Mouse (Mus musculus) left cerebral cortex, adult 2 months (tissue): ENCODE measurements around the gene Cep104. TPM values are rescaled to one million over a fixed set of nuclear protein-coding genes. Genes with fewer than 3 reads are reported as not detected.

ENCODE experiments used
- DNase-seq, 2 experiments: peaks; one replicate each; pipeline ENCODE4 v3.0.0; 2021 to 2022; ENCODE audit warnings: low spot score in 2 of 2, mixed read lengths in 1 of 2; ENCODE audit errors: extremely low spot score in 1 of 2
- H3K27ac ChIP-seq: fragments of 200-600 bp; 2 replicates; pipeline ENCODE4 v1.8.1; 2022
- H3K4me3 ChIP-seq: fragments of 200-600 bp; 2 replicates; pipeline ENCODE4 v1.8.1; 2022
- CTCF ChIP-seq: fragments of 200-600 bp; IDR thresholded peaks from 2 replicates; pipeline ENCODE4 v1.8.1; 2022; ENCODE audit warnings: antibody characterized with exemption, mild to moderate bottlenecking, moderate library complexity
- intact Hi-C: fragments of 180-260 bp; cut with DNase I; formaldehyde crosslinking; loops from one replicate; pipeline ENCODE4 v1.15.1; 2025
- total RNA-seq, 2 experiments: library from RNA; stranded (reverse); gene quantifications; 2 replicates each; pipeline ENCODE4 v1.2.3; 2021

Cep104 gene
- total RNA-seq, 2 experiments from 2014 or later, result 33.6 to 34.4 TPM

DNA sequence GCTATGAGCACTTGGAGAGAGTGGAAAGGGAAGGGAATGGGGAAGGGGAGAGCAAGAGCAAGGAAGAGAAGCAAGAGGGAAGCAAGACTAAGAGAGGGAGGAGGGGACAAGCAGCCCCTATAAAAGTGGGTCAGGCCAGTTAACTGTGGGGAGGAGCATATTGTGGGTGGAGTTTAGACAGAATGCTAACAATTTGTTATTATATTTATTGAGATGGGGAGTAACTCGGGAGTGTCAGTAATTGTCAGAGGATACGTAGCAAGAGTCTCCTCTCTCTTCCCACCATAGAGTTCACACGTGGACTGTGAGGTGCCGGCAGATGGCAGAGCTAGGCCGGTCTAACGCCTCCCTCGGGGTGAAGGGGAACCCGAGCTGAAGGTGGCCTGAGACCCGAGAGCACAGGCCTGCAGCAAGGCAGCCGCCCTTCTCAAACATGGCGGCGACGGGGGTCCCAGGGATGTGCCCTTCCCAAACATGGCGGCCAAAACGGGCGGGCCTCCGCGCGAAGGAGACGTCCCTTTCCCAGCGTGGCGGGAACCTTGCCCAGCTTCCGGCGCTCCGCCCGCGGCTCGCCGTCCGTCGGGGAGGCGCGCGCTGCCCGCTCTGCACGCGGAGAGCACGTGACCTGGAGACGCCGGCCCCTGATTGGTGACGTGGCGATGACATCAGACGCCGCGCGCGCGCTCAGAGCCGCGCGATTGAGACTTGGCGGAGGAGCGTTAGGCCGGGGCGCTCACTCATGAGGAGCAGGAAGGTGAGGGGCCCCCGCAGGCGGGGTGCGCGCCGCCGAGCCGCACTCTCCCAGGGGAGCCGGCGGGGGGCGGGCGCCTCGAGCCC lies 18.2 kb upstream of the Cep104 start, which contains the start of gene A430005L14Rik:
Gene A430005L14Rik, plus strand, starts transcription at position 669 of the 837 bp plus-strand sequence.
- Histone ChIP-seq H3K4me3 (peak within 1 kb of the TSS; percentile 81), H3K27ac (peak within 1 kb of the TSS; percentile 94)
- intact Hi-C loops, result loop anchor here (1.0 kb wide), 1 partner anchor 18 kb away; no protein-coding TSS in a partner anchor
- DNase-seq, result peak; percentile 98
- no peak; the same call in 1 of the 2 replicates for TF ChIP-seq CTCF

DNA sequence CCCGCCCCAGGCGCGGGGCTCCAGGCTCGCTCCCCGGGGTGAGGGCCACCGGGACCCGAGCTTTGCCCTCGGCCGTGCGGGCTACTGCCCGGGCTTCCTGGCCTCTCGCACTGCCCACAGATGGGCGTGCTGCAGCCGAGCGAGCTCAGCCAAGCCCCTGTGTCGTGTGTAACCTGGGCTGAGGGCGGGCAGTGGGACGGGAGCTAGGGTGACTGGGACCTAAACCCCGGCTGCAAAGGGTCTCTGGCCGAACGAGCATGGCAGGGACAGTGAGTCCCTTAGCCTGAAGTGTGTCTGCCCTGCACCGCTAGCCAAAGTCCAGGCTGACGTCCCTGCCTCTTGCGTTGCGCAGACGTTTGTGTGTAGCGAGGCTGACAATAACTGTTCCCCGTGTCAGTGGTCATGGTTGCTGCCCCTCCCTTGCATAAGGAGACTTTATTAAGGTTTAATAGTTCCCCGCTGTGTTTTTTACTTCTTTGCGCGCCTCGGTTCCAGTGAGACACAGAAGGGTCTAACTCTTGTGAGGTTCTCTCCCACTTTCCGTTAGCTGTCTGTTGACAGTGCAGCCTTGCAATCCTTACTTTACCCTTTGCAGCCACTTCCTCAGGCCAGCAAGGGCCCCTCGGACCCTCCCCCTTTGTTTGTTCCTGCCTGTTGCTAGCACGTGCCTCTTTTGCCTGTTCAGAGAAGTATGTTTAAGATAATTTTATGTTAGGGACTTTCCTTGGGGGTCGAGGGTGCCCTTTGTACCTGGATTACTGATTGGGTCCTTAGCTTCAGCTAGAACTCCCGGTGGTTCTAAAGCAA lies 17.3 kb upstream of the Cep104 start:
- intact Hi-C loops, result loop anchor here (1.0 kb wide), 1 partner anchor 17 kb away; no protein-coding TSS in a partner anchor
- no peak for DNase-seq
- TF ChIP-seq CTCF, result no peak
- Histone ChIP-seq H3K27ac (peak overlapping the region; percentile 76), H3K4me3 (peak overlapping the region; percentile 81)

DNA sequence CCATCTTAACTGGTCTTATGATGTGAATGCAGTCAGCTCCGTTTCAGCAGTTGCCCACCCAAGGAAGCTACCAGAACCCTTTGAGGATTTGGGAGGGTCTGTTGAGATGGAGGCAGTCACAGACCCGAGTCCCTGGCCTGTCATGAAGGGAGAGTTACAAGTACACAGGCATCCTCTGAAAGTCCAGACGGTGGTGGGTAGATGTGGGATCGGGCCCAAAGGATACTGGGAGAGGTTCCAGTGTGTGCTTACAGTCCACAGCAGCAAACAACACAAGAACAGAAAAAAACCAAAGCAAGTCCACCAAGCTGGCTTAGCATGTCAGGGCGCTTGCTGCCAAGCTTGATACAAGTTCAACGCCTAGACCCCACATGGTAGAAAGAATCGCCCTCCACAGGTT lies 12.4 kb upstream of the Cep104 start:
- intact Hi-C loops, result no loop called here
- no peak for TF ChIP-seq CTCF
- Histone ChIP-seq H3K27ac (peak overlapping the region; percentile 21; the same call in 1 of the 2 replicates), H3K4me3 (no peak overlapping the region)
- peak in 1 of 2 experiments; percentile 56 for DNase-seq

DNA sequence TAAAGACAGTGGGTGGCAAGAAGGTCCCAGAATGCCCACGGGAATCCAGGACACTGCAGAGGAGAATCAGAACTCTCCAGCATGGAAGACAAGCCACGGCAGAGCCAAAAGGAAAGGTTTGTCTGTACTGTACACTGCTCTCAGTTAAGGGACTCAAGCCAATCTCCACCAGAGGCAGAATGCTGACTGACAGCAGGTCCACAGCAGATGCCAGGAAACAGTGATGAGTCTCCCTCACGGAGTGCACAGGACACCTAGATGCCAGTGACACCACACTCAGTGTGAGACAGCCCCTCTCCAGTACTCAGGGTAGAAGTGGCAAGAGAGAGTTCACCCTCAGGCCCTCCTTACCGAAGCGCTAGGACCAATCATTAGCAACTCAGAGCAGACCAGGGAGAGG lies 8.3 kb upstream of the Cep104 start:
- intact Hi-C loops, result no loop called here
- Histone ChIP-seq H3K27ac (no peak overlapping the region), H3K4me3 (no peak overlapping the region)
- no peak for DNase-seq
- TF ChIP-seq CTCF, result no peak

DNA sequence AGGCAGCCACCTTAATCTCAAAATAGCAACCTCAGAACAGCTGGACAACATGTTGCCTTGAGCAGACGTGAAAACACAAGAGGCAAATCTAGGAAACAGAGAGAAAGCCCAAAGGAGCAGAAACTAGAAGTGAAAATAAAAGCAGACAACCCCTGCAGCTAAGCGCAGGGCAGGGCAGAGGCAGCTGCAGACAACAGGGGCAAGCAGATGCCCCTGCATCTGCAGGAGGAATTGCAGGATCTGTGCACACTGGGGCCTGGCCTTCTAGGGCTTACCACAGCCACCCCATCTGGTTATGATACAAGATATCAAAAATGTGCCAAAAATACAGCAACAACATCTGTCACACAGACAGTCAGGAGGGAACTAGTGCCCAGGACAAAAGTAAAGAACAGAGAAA lies 7.4 kb upstream of the Cep104 start:
- H3K27ac ChIP-seq, result no peak overlapping the region
- TF ChIP-seq CTCF, result no peak
- intact Hi-C loops, result no loop called here
- no peak for DNase-seq
- H3K4me3 ChIP-seq, result no peak overlapping the region

DNA sequence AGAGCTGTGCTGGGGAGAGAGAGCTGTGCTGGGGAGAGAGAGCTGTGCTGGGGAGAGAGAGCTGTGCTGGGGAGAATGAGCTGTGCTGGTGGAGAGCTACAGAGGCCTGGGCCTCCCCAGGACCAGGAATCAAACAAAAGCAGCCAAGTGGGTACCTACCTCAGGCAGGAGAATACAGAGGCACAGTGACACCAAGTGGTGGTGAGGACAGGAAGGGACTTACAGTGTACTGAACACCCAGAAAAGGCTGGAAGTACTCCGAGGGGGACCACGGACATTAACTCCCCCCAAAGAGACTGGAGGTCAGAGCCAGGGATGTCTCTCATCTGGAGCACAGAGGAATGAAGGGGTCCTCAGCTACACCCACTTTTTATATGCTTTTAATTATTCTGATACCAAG lies 6.9 kb upstream of the Cep104 start:
- H3K4me3 ChIP-seq, result no peak overlapping the region
- no peak for DNase-seq
- no peak overlapping the region for H3K27ac ChIP-seq
- intact Hi-C loops, result no loop called here
- TF ChIP-seq CTCF, result peak; percentile 12

DNA sequence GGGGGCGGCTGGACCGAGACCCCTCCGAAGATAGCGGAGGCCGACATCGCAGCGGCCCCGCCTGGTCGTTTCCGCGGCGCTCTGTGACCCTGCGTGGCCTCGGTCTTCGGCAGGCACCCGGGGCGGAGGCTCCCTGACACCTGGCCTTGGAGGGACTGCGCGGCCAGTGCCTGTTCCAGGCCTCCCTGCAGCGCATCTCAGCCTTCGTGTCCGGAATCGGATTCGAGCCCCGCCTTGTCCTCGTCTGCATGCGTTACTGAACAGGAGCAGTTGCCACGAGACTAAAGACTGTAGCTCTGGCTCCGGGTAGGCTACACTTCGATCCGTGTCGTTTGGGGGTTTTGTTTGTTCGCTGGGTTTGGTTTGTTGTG lies 283 bp downstream of the Cep104 start:
- TF ChIP-seq CTCF, result no peak
- no peak for DNase-seq
- Histone ChIP-seq H3K27ac (peak overlapping the region; percentile 95), H3K4me3 (peak overlapping the region; percentile 77)
- intact Hi-C loops, result loop anchor here (1.0 kb wide), 1 partner anchor 36 kb away; the partner anchor contains the start of gene Lrrc47

DNA sequence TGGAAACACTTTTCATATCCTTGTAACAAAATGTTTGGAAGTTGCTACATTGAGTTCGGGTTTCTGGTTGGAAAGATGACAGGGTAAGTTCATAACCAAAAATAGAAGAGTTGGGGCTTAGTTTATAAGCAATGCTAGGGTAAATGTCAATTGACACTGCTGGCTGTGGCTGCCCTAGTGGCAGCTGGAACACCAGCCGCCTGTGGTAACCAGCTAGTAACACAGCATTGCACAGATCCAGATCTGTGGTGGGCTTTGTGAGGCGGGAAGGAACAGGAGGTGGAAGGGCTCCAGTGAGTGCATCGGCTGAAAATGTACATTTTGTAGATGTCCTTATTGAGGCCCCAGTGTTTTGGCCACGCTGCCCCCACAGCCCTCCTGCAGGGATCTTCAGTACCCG lies 774 bp downstream of the Cep104 start:
- Histone ChIP-seq H3K4me3 (peak overlapping the region; percentile 77), H3K27ac (no peak overlapping the region; the same call in 1 of the 2 replicates)
- intact Hi-C loops, result loop anchor here (1.0 kb wide), 1 partner anchor 36 kb away; the partner anchor contains the start of gene Lrrc47
- no peak for DNase-seq
- no peak; the same call in 1 of the 2 replicates for TF ChIP-seq CTCF

DNA sequence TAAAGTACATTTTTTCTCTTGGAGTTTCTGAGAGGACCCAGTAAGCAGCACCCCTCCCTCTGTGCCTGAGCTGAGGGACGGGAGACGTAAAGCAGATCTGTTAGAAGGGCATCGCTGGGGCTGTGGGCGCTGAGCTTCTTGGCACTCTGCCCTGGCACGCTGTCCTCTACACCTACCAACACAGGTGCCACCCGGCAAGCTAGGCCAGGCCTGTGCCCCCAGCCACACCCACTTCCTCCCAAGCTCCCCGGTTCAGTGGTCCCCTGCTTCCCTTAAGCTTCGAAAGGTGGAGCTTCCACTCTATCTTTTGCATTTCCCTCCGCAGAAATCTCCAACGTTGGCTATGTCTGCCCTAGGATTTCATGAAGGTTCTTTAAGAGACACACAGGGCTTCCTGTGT lies 4.2 kb downstream of the Cep104 start:
- DNase-seq, result no peak
- intact Hi-C loops, result no loop called here
- no peak overlapping the region for H3K27ac ChIP-seq
- no peak for TF ChIP-seq CTCF
- no peak overlapping the region for H3K4me3 ChIP-seq

DNA sequence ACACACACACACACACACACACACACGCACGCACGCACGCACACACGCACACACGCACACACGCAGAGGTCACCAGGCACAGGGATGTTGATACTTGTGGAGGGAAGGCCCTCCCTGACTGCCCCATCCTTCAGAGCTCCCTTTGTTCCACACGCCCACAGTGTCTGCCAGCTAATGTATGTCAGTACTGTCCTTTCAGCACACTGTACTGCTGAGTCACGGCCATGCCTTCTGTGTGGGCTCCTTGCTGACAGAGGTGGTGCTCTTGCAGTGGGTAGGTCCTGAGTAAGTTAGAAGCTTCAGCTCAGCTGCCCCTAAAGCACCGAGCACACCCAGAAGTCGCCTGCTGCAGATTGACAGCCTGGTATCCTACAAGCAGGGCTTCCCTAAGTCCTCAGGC lies 5.5 kb downstream of the Cep104 start:
- TF ChIP-seq CTCF, result no peak
- Histone ChIP-seq H3K4me3 (no peak overlapping the region), H3K27ac (no peak overlapping the region; the same call in 1 of the 2 replicates)
- intact Hi-C loops, result no loop called here
- no peak for DNase-seq

DNA sequence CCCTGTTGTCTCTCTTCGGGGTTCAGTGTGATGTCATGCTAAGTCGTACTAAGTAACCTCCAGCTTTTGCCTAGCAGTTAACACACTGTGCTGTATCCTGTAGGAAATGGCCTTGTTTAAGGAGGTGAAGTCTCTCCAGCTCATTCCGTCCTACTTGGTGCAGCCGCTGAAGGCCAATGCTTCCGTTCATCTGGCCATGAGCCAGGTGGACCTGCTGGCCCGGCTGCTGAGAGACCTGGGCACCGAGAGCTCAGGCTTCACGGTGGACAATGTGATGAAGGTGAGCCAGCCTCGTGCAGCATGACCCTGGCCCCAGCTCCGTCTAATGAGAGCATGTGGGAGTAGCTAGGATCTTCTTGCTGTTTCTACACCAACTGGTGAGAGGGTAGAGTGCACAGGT lies 17.7 kb downstream of the Cep104 start:
- Histone ChIP-seq H3K4me3 (no peak overlapping the region), H3K27ac (no peak overlapping the region)
- intact Hi-C loops, result no loop called here
- TF ChIP-seq CTCF, result no peak
- no peak for DNase-seq

DNA sequence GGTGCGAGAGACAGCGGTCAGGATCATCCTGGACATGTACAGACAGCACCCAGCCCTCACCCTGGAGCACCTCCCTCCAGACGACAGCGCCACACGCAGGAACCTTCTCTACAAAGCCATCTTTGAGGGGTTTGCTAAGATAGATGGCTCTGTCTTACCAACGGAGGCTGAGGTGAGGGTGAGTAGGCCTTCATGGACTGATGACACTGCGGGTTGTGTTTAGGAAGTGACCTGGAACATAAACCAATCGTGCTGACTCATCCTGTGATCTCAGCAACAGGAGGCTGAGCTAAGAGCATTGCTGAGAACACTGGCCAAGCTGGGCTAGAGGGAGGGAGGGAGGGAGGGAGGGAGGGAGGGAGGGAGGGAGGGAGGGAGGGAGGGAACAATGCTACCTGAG lies 18.5 kb downstream of the Cep104 start:
- no peak for DNase-seq
- Histone ChIP-seq H3K4me3 (no peak overlapping the region), H3K27ac (no peak overlapping the region)
- intact Hi-C loops, result no loop called here
- no peak for TF ChIP-seq CTCF
